Mouse (Mus musculus): ENCODE data around the gene Traf4. TPM values are rescaled to one million over a fixed set of nuclear protein-coding genes. Genes with fewer than 3 reads are reported as not detected.
A peak's percentile ranks its signal among the peaks of the same experiment; 100 is the strongest.

The Traf4 gene
- polyA plus RNA-seq, 1 experiment from 2014 or later, result 149 TPM

- H3K9me3 ChIP-seq (replicated peaks), result no peaks in the 10 kb centered on the region
- no peak overlapping the region for H3K4me3 ChIP-seq
- H3K4me1 ChIP-seq, result peaks cover 58% of the 10 kb centered on the region
- no peak for ATAC-seq (ENCODE audit: low FRiP score)
- peaks cover 22% of the 10 kb centered on the region for H3K36me3 ChIP-seq
- H3K27ac ChIP-seq, result no peak overlapping the region
- no peaks in the 10 kb centered on the region for H3K27me3 ChIP-seq
- H3K4me2 ChIP-seq (replicated peaks), result peak overlapping the region; percentile 90; the same call in 1 of the 2 replicates
- H3K9ac ChIP-seq, result no peak overlapping the region
- WGBS, result 76% methylated on average over 6 of the region's 6 CpGs
Measured at GRCm38 (mm10) chr11:78180081-78180761, 14.8 kb upstream of the Traf4 start.

GRCm38 (mm10) chr11:78179438-78179999, 14.1 kb upstream of the Traf4 start:
- ATAC-seq (ENCODE audit: low FRiP score), result no peak
- Histone ChIP-seq H3K27ac (peak overlapping the region; percentile 90; the same call in 1 of the 2 replicates), H3K4me2 (replicated peaks) (peak overlapping the region; percentile 90), H3K4me1 (peaks cover 58% of the 10 kb centered on the region), H3K9ac (peak overlapping the region; percentile 73), H3K36me3 (peaks cover 22% of the 10 kb centered on the region), H3K9me3 (replicated peaks) (no peaks in the 10 kb centered on the region), H3K27me3 (no peaks in the 10 kb centered on the region), H3K4me3 (peak overlapping the region; percentile 53)
- WGBS, result 32% methylated on average over 8 of the region's 8 CpGs

GRCm38 (mm10) chr11:78178859-78179437, 13.6 kb upstream of the Traf4 start:
- 1% methylated on average over 29 of the region's 29 CpGs for WGBS
- Histone ChIP-seq H3K9ac (peak overlapping the region; percentile 73), H3K36me3 (peaks cover 22% of the 10 kb centered on the region), H3K9me3 (replicated peaks) (no peaks in the 10 kb centered on the region), H3K4me1 (peaks cover 55% of the 10 kb centered on the region), H3K4me3 (peak overlapping the region; percentile 53), H3K4me2 (replicated peaks) (peak overlapping the region; percentile 90), H3K27ac (peak overlapping the region; percentile 90), H3K27me3 (no peaks in the 10 kb centered on the region)
- no peak for ATAC-seq (ENCODE audit: low FRiP score)

GRCm38 (mm10) chr11:78177903-78178858, 12.8 kb upstream of the Traf4 start:
- peaks cover 53% of the 10 kb centered on the region for H3K4me1 ChIP-seq
- peaks cover 22% of the 10 kb centered on the region for H3K36me3 ChIP-seq
- WGBS, result under 1% methylated on average over 70 of the region's 84 CpGs
- H3K27me3 ChIP-seq, result no peaks in the 10 kb centered on the region
- peak overlapping the region; percentile 73 for H3K9ac ChIP-seq
- H3K9me3 ChIP-seq (replicated peaks), result no peaks in the 10 kb centered on the region
- peak overlapping the region; percentile 53 for H3K4me3 ChIP-seq
- H3K4me2 ChIP-seq (replicated peaks), result peak overlapping the region; percentile 90
- peak overlapping the region; percentile 90 for H3K27ac ChIP-seq
- peak; percentile 84 for ATAC-seq (ENCODE audit: low FRiP score)

GRCm38 (mm10) chr11:78177437-78177836, 12.0 kb upstream of the Traf4 start:
- H3K9me3 ChIP-seq (replicated peaks), result no peaks in the 10 kb centered on the region
- no peak overlapping the region for H3K9ac ChIP-seq
- H3K36me3 ChIP-seq, result peaks cover 22% of the 10 kb centered on the region
- peak overlapping the region; percentile 53 for H3K4me3 ChIP-seq
- 2% methylated on average over 10 of the region's 10 CpGs for WGBS
- H3K27ac ChIP-seq, result peak overlapping the region; percentile 90; the same call in 1 of the 2 replicates
- peak overlapping the region; percentile 90 for H3K4me2 ChIP-seq (replicated peaks)
- no peak for ATAC-seq (ENCODE audit: low FRiP score)
- peaks cover 52% of the 10 kb centered on the region for H3K4me1 ChIP-seq
- no peaks in the 10 kb centered on the region for H3K27me3 ChIP-seq

GRCm38 (mm10) chr11:78176905-78177331, 11.5 kb upstream of the Traf4 start:
- H3K4me2 ChIP-seq (replicated peaks), result peak overlapping the region; percentile 90
- ATAC-seq (ENCODE audit: low FRiP score), result no peak

GRCm38 (mm10) chr11:78176402-78176862, 11.0 kb upstream of the Traf4 start, which contains the start of the genes Nek8 and Tlcd1:
Nek8 (minus strand) TSS chr11:78176675.
Tlcd1 (plus strand) TSS chr11:78176711.
- WGBS, result under 1% methylated on average over 32 of the region's 32 CpGs
- peak within 1 kb of the TSS; percentile 56 for H3K9ac ChIP-seq
- no peaks in the 10 kb centered on the region for H3K27me3 ChIP-seq
- H3K27ac ChIP-seq, result peak within 1 kb of the TSS; percentile 70
- H3K4me1 ChIP-seq, result peaks cover 42% of the 10 kb centered on the region
- H3K4me2 ChIP-seq (replicated peaks), result peak within 1 kb of the TSS; percentile 90
- H3K36me3 ChIP-seq, result peaks cover 22% of the 10 kb centered on the region
- H3K9me3 ChIP-seq (replicated peaks), result no peaks in the 10 kb centered on the region
- peak; percentile 66 for ATAC-seq (ENCODE audit: low FRiP score)
- H3K4me3 ChIP-seq, result peak within 1 kb of the TSS; percentile 53

More at GRCm38 (mm10) chr11:78176905-78177331, 11.5 kb upstream of the Traf4 start:
- H3K4me1 ChIP-seq, result peaks cover 46% of the 10 kb centered on the region
- H3K27ac ChIP-seq, result peak overlapping the region; percentile 70; the same call in 1 of the 2 replicates
- no peaks in the 10 kb centered on the region for H3K9me3 ChIP-seq (replicated peaks)
- peaks cover 22% of the 10 kb centered on the region for H3K36me3 ChIP-seq
- 2% methylated on average over 23 of the region's 23 CpGs for WGBS
- peak overlapping the region; percentile 53 for H3K4me3 ChIP-seq
- peak overlapping the region; percentile 56 for H3K9ac ChIP-seq
- H3K27me3 ChIP-seq, result no peaks in the 10 kb centered on the region

GRCm38 (mm10) chr11:78175771-78176401, 10.5 kb upstream of the Traf4 start:
- ATAC-seq (ENCODE audit: low FRiP score), result no peak; the same call in 1 of the 2 replicates
- H3K4me1 ChIP-seq, result peaks cover 42% of the 10 kb centered on the region
- peak overlapping the region; percentile 90 for H3K4me2 ChIP-seq (replicated peaks)
- H3K36me3 ChIP-seq, result peaks cover 16% of the 10 kb centered on the region
- no peaks in the 10 kb centered on the region for H3K27me3 ChIP-seq
- 5% methylated on average over 9 of the region's 10 CpGs for whole genome bisulfite sequencing
- H3K27ac ChIP-seq, result no peak overlapping the region; the same call in 1 of the 2 replicates
- H3K4me3 ChIP-seq, result peak overlapping the region; percentile 53
- no peaks in the 10 kb centered on the region for H3K9me3 ChIP-seq (replicated peaks)
- peak overlapping the region; percentile 56 for H3K9ac ChIP-seq

GRCm38 (mm10) chr11:78174506-78174905, 9.1 kb upstream of the Traf4 start:
- Histone ChIP-seq H3K27ac (no peak overlapping the region), H3K9ac (no peak overlapping the region), H3K4me1 (peaks cover 30% of the 10 kb centered on the region), H3K4me3 (no peak overlapping the region), H3K9me3 (replicated peaks) (no peaks in the 10 kb centered on the region), H3K4me2 (replicated peaks) (no peak overlapping the region), H3K36me3 (peaks cover 2% of the 10 kb centered on the region; the same call in 1 of the 2 replicates), H3K27me3 (no peaks in the 10 kb centered on the region)
- ATAC-seq (ENCODE audit: low FRiP score), result no peak
- 91% methylated on average over 3 of the region's 3 CpGs for WGBS

- no peak for ATAC-seq (ENCODE audit: low FRiP score)
- Histone ChIP-seq H3K36me3 (no peaks in the 10 kb centered on the region), H3K4me3 (no peak overlapping the region), H3K9me3 (replicated peaks) (no peaks in the 10 kb centered on the region), H3K4me2 (replicated peaks) (no peak overlapping the region), H3K27me3 (no peaks in the 10 kb centered on the region), H3K4me1 (peaks cover 15% of the 10 kb centered on the region), H3K9ac (no peak overlapping the region), H3K27ac (no peak overlapping the region)
- 86% methylated on average over 19 of the region's 19 CpGs for WGBS
Measured at GRCm38 (mm10) chr11:78172748-78173383, 7.5 kb upstream of the Traf4 start.
